Mouse (Mus musculus) myocyte (in vitro differentiated cells): ENCODE measurements at regions not wholly inside any gene's neighbourhood (a gene's known extent, or its start where the extent isn't known, plus 50 kb on each side); places are given as distances from the start of the nearest gene placed in this dataset.

ENCODE experiments used
- H3K27me3 ChIP-seq: one replicate; pipeline ENCODE4 v1.6.1; 2011; ENCODE audit not compliant: control insufficient read depth, insufficient read depth, insufficient read length
- H3K36me3 ChIP-seq: one replicate; pipeline ENCODE4 v1.6.1; 2011; ENCODE audit not compliant: control insufficient read depth, insufficient read depth
- H3K4me2 ChIP-seq: one replicate; pipeline ENCODE4 v1.6.1; 2011; ENCODE audit warnings: low read depth, control low read depth
- H3K4me3 ChIP-seq: one replicate; pipeline ENCODE4 v1.5.1; 2011; ENCODE audit warnings: mild to moderate bottlenecking, control low read depth, moderate library complexity
- H3K79me2 ChIP-seq: one replicate; pipeline ENCODE4 v1.6.1; 2011; ENCODE audit not compliant: control insufficient read depth, insufficient read depth
- H3ac ChIP-seq: one replicate; pipeline ENCODE4 v1.6.1; 2011; ENCODE audit not compliant: control insufficient read depth, insufficient read length
- CEBPB ChIP-seq: IDR thresholded peaks from 2 replicates; pipeline ENCODE4 v1.6.1; 2011; ENCODE audit warnings: mild to moderate bottlenecking, moderate library complexity; ENCODE audit not compliant: poor library complexity, insufficient read depth, severe bottlenecking
- E2F4 ChIP-seq: IDR thresholded peaks from one replicate; pipeline ENCODE4 v1.6.1; 2011; ENCODE audit warnings: mild to moderate bottlenecking, control low read depth, moderate library complexity; ENCODE audit not compliant: insufficient read depth
- MAX ChIP-seq: IDR thresholded peaks from one replicate; pipeline ENCODE4 v1.6.1; 2011; ENCODE audit warnings: low read depth, mild to moderate bottlenecking, control low read depth
- MYOD1 ChIP-seq, 3 experiments: IDR thresholded peaks; one replicate each; pipeline ENCODE4 v1.6.1; 2011; ENCODE audit warnings: control low read depth in 2 of 3, low read depth in 2 of 3, mild to moderate bottlenecking in 2 of 3, moderate library complexity in 1 of 3; ENCODE audit not compliant: insufficient read length in 2 of 3, control insufficient read depth in 1 of 3
- MYOG ChIP-seq, 3 experiments: IDR thresholded peaks; one replicate each; pipeline ENCODE4 v1.6.1; 2011; ENCODE audit warnings: control low read depth in 2 of 3, low read depth in 2 of 3, mild to moderate bottlenecking in 2 of 3; ENCODE audit not compliant: insufficient read length in 2 of 3, control insufficient read depth in 1 of 3, insufficient read depth in 1 of 3
- POLR2A ChIP-seq: IDR thresholded peaks from one replicate; pipeline ENCODE4 v1.6.1; 2011; ENCODE audit warnings: low read depth, mild to moderate bottlenecking, control low read depth, moderate library complexity; ENCODE audit not compliant: insufficient read length
- POLR2AphosphoS2 ChIP-seq: IDR thresholded peaks from one replicate; pipeline ENCODE4 v1.6.1; 2011; ENCODE audit warnings: low read depth, control low read depth; ENCODE audit not compliant: insufficient read length
- REST ChIP-seq: IDR thresholded peaks from one replicate; pipeline ENCODE4 v1.6.1; 2011; ENCODE audit warnings: mild to moderate bottlenecking, control low read depth, moderate library complexity; ENCODE audit not compliant: insufficient read depth, insufficient read length
- SRF ChIP-seq: IDR thresholded peaks from one replicate; pipeline ENCODE4 v1.6.1; 2011; ENCODE audit warnings: low read depth; ENCODE audit not compliant: control insufficient read depth, insufficient read length
- TCF12 ChIP-seq: IDR thresholded peaks from one replicate; pipeline ENCODE4 v1.6.1; 2011; ENCODE audit warnings: mild to moderate bottlenecking, control low read depth; ENCODE audit not compliant: poor library complexity, insufficient read depth, severe bottlenecking
- TCF3 ChIP-seq: IDR thresholded peaks from one replicate; pipeline ENCODE4 v1.6.1; 2011; ENCODE audit warnings: low read depth, control low read depth; ENCODE audit not compliant: insufficient read length
- USF1 ChIP-seq: IDR thresholded peaks from one replicate; pipeline ENCODE4 v1.6.1; 2011; ENCODE audit warnings: low read depth, mild to moderate bottlenecking, control low read depth, moderate library complexity

GRCm38 (mm10) chr3:105171527-105171926 lies 104.9 kb downstream of the 4930564D02Rik start:
- no peak overlapping the region for H3K4me2 ChIP-seq

DNA sequence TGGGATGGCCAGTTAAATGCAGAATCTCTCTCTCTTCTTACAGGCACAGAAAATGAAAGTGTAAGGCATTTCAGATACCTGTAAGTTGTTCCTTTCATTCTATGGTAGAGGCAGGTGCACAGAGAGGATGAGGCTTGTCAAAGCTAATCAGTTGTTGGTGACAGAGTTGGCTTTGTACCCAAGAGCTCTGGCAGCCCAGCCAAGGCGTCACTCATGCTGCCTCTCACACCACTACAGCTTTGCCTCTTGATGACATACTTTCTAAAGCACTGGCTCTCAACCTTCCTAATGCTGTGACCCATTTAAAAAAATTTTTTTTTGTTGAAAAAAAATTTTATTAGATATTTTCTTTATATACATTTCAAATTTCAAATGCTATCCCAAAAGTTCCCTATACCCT lies 105.4 kb downstream of the 4930564D02Rik start:
- Histone ChIP-seq H3K4me3 (no peak overlapping the region), H3ac (no peak overlapping the region), H3K79me2 (no peaks in the 10 kb centered on the region), H3K27me3 (peaks cover 4% of the 10 kb centered on the region), H3K4me2 (no peak overlapping the region), H3K36me3 (no peaks in the 10 kb centered on the region)
- TF ChIP-seq SRF: no peak
- TF ChIP-seq USF1: no peak
- no peak for TF ChIP-seq MAX
- TF ChIP-seq TCF12: no peak
- TF ChIP-seq MYOD1 (IDR thresholded peaks at IDR 0.05; ENCODE audit: control insufficient read depth in 1 of 3, insufficient read length in 2 of 3, low read depth in 2 of 3): no peak
- no peak for TF ChIP-seq POLR2A
- TF ChIP-seq CEBPB: no peak
- TF ChIP-seq REST: no peak
- TF ChIP-seq TCF3: no peak

More at GRCm38 (mm10) chr3:105171527-105171926, 104.9 kb downstream of the 4930564D02Rik start:
- TF ChIP-seq SRF: no peak
- no peak for TF ChIP-seq TCF12
- no peak for TF ChIP-seq TCF3
- TF ChIP-seq MYOG (IDR thresholded peaks at IDR 0.05; ENCODE audit: control insufficient read depth in 1 of 3, insufficient read depth in 1 of 3, insufficient read length in 2 of 3, low read depth in 2 of 3): no peak
- TF ChIP-seq MAX: no peak
- TF ChIP-seq E2F4: no peak
- no peak for TF ChIP-seq REST
- no peak for TF ChIP-seq CEBPB
- TF ChIP-seq MYOD1 (IDR thresholded peaks at IDR 0.05; ENCODE audit: control insufficient read depth in 1 of 3, insufficient read length in 2 of 3, low read depth in 2 of 3): no peak
- TF ChIP-seq USF1: no peak
- TF ChIP-seq POLR2AphosphoS2: no peak
- no peak for TF ChIP-seq POLR2A
- H3K27me3 ChIP-seq: peaks cover 4% of the 10 kb centered on the region
- H3ac ChIP-seq: no peak overlapping the region
- no peak overlapping the region for H3K4me3 ChIP-seq
- no peaks in the 10 kb centered on the region for H3K79me2 ChIP-seq
- H3K36me3 ChIP-seq: no peaks in the 10 kb centered on the region

DNA sequence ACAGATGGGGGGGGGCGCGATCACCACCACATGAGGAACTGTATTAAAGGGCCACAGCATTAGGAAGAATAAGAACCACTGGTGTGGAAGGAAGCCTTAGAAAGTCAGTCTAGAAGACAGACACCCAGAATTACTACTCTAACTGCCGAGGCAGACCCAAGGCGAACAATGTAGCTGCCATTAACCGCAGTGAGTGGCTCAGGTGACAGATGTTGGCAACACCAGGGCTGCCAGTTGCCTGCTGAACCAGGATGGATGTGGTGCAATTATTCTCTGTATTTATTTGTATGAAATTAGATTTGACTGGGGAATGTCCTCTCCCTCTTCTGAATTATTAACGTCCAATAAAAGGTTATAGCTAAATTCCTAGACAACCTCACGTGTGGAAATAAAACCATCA lies 124.7 kb downstream of the 4930564D02Rik start:
- Histone ChIP-seq H3K4me3 (no peak overlapping the region), H3K79me2 (no peaks in the 10 kb centered on the region), H3K36me3 (no peaks in the 10 kb centered on the region), H3ac (no peak overlapping the region), H3K4me2 (no peak overlapping the region), H3K27me3 (no peaks in the 10 kb centered on the region)
- TF ChIP-seq CEBPB: no peak
- TF ChIP-seq E2F4: no peak
- TF ChIP-seq POLR2AphosphoS2: no peak
- TF ChIP-seq REST: no peak
- no peak for TF ChIP-seq SRF
- TF ChIP-seq MYOG (IDR thresholded peaks at IDR 0.05; ENCODE audit: control insufficient read depth in 1 of 3, insufficient read depth in 1 of 3, insufficient read length in 2 of 3, low read depth in 2 of 3): no peak

DNA sequence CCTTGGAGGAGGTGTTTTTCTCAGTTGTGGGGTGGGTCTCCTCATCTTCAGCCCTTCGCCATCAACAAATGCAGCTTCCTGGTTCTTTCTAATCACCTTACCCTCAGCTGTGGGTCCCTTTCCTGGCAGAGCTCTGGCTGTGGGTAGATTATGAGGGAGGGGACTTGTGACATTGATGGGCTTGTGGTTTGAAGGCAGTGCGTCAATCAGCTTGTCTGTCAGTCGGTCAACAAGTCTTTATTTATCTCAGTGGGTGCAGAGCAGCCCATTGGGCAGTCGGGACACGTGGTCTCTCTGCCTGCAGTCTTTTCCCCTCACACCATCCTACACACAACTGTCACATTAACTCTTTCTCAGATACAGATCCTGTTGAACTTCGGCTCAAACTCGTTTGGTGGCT lies 125.2 kb downstream of the 4930564D02Rik start:
- Histone ChIP-seq H3ac (no peak overlapping the region), H3K36me3 (no peaks in the 10 kb centered on the region), H3K4me3 (no peak overlapping the region), H3K4me2 (no peak overlapping the region), H3K79me2 (no peaks in the 10 kb centered on the region), H3K27me3 (no peaks in the 10 kb centered on the region)
- TF ChIP-seq TCF3 (no peak), MAX (no peak), POLR2AphosphoS2 (no peak), MYOD1 (IDR thresholded peaks at IDR 0.05; ENCODE audit: control insufficient read depth in 1 of 3, insufficient read length in 2 of 3, low read depth in 2 of 3) (no peak), CEBPB (no peak), USF1 (no peak), E2F4 (no peak), TCF12 (no peak), SRF (no peak)

GRCm38 (mm10) chr3:105200735-105201134 lies 134.1 kb downstream of the 4930564D02Rik start:
- Histone ChIP-seq H3K27me3 (no peaks in the 10 kb centered on the region), H3K36me3 (no peaks in the 10 kb centered on the region), H3K79me2 (no peaks in the 10 kb centered on the region), H3ac (no peak overlapping the region), H3K4me2 (no peak overlapping the region), H3K4me3 (no peak overlapping the region)
- no peak for TF ChIP-seq POLR2A
- no peak for TF ChIP-seq POLR2AphosphoS2
- TF ChIP-seq CEBPB: no peak
- no peak for TF ChIP-seq SRF
- TF ChIP-seq MYOD1 (IDR thresholded peaks at IDR 0.05; ENCODE audit: control insufficient read depth in 1 of 3, insufficient read length in 2 of 3, low read depth in 2 of 3): no peak
- no peak for TF ChIP-seq TCF12
- TF ChIP-seq E2F4: no peak
- no peak for TF ChIP-seq USF1
- TF ChIP-seq MAX: no peak
- TF ChIP-seq MYOG (IDR thresholded peaks at IDR 0.05; ENCODE audit: control insufficient read depth in 1 of 3, insufficient read depth in 1 of 3, insufficient read length in 2 of 3, low read depth in 2 of 3): no peak
- no peak for TF ChIP-seq REST
- no peak for TF ChIP-seq TCF3
